Mouse (Mus musculus) kidney, postnatal 36 days (tissue): ENCODE measurements around the gene Rnf13.
"Not testable (repeated sequence)": the region's sequence is repeated elsewhere in the genome, so short reads cannot be mapped to it uniquely, and the experiment has no call there.

Source experiments
- DNase-seq, 2 experiments: peaks; one replicate each; pipeline ENCODE4 v3.0.0; 2021 to 2022; ENCODE audit warnings: mixed read lengths in 2 of 2

The Rnf13 gene

DNA sequence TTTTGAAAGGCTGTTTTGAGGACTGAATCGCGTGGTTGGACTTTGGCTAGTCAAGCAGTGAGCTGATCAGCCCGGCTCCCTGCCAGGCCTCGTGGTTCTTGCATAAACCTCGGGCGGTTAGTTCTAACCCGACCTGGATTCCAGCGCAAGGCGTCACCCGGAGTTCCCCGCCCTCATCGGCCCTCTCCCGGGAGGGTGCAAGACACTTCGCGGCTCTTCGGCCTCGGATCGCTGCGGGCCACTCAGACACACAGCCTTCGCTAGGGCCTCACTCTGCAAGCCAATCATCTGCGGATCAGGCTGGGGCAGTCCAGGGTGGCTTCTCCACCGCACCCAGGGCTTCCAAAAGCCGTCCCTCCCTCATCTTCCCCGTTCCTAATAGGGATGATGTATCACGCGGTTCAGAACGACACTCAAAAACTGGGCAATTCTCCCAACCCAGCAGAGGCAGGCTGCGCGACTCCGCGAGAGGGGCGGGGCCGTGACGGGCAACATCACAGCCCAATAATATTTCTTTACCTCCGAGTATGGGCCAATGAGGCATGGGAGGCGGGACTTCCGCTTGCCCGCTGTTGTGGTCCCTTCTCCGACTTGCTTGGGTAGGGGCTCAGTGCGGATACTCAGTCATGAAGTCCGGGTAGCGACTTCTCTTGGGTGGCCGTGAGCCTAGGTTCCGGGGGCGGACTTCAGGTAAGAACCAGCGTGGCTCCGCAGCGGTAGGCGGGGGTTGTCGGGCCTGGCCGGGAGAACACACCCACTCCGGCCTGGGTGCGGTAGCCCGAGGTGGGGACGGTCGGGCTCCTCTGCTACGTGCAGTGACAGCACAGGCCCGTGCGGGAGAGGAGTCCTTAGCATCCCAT lies at the start of gene Rnf13:
TSS of gene Rnf13 (plus strand) at position 552 of the 860 bp plus-strand sequence.
- DNase-seq: peak; percentile 97 to 98

DNA sequence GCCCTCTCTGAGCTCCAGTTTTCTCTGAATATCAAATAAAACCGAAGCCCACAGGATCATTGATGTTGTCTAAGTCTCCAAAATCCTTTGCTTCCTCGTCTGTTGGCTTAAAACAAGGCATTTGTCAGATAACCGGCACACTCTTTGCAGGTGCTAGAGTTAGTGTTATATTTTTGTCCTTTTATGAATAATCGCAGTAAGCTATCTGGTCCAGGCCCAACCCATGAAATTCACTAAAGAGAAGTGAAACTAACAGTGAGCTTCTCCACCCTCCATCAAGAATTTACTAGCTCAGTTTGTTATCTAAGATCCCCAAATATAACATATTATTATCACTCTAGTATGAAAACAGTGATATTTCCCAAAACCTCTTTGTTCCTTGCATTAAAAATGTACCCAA lies 44.1 kb upstream of the Rnf13 start:
- no peak for DNase-seq

DNA sequence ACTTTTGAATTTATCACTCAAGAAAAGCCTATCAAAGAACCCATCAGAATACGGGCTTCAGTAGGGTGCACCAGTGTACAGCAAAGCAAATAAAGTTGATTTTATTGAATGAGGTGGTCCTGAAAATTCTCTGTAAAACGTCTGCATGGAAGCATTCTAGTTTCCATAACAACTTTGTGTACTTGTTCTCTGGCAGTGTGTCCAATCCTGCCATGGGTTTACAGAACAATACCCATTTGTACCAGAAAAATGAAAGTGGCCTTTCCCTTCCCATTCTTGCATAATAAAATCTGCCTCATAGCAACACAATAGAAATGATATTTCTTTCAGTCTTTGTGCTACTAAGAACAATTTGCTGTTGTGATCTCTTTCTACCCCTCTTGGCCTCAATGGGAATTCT lies 43.1 kb upstream of the Rnf13 start, which contains the start of gene Ankub1:
TSS of gene Ankub1 (minus strand) at position 81 of the 400 bp plus-strand sequence.
- DNase-seq: no peak

DNA sequence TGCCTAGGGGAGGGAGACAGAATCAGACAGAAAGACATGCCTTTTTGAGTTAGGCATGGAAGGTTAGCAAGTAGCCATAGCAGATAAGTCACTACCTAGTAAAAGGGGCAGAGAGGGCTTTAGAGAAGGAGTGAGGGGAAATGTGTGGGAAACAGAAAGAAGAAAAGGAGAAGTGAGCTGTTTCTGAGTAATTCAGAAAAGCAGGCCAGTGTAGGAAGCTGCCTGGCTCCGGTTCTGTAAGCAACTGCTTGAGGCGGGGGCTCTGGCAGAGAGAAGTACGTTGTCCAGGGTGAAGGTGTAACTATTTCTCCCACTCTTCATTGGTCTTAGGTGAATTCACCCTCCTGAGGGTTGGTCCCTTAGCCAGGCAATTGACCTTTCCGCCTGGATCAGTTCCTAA lies 39.6 kb upstream of the Rnf13 start:
- DNase-seq: peak; percentile 13 to 25

DNA sequence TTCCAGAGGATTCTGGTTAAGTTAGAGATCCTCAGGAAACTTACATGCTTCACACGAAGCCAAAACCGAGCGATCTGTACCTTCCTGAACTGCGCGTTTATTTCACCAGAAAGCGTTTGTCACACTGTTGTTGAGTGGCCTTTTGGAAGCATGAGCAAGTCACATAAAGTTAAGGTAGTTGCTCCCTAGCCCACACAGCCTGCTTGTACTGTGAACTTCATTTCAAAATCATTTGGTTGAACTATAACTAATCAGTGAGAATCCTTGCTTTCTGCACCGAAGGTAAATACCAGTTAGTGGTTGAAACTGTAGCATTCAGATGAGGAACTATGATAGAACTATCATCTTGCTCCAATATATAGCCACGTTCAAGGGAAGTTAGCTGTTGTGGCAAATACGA lies 39.1 kb upstream of the Rnf13 start:
- DNase-seq: peak; percentile 8 to 49

DNA sequence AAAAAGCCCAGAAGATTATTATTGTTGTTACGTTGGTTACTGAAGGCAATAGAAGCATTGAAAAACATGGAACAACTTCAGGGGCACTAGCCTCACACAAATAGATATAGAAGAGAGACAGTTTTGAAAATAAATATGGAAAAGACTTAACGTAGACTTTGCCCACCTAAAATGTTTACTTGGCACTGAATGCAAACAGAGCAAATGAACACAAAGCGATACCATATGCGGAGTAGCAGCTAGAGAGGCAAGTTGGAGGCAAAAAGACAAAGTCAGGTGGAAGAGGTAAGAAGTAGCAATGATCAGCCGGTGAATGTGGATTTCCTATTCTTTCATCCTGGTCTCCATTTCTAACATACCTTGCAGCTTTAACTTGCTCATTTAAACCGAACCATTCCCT lies 21.7 kb upstream of the Rnf13 start:
- DNase-seq: no peak

DNA sequence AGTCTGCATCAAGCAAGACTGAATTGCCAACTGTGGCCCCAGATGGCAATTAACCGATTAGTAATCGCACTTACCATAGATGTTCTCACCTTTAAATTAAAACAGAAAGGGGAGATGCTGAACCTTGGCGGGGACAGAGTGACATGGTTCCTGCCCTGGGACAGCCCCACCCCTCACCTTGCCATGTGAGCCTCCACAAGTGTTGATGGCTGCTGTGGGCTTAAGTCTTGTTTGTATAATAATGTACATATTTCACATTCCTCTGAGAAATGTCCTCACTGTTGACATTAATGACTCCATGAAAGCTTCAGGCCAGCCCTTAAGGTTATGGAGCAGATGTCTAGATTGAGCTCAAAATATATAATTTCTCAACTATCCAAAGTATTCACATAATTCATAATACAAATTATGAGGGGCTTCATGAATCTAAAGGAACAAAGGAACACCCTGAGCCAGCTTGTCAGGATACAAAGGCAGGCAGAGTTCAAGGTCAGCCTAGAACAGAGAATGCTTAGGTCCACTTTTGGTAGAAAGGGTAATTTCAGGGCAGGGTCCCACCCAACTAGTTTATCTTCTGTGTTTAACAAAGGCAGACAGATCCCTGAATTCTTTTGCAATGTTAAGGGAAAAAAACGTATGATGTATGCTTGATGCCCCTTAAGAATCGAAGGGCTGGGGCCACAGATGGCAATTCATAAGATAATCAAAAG lies 3.5 kb upstream of the Rnf13 start:
- DNase-seq: no peak

DNA sequence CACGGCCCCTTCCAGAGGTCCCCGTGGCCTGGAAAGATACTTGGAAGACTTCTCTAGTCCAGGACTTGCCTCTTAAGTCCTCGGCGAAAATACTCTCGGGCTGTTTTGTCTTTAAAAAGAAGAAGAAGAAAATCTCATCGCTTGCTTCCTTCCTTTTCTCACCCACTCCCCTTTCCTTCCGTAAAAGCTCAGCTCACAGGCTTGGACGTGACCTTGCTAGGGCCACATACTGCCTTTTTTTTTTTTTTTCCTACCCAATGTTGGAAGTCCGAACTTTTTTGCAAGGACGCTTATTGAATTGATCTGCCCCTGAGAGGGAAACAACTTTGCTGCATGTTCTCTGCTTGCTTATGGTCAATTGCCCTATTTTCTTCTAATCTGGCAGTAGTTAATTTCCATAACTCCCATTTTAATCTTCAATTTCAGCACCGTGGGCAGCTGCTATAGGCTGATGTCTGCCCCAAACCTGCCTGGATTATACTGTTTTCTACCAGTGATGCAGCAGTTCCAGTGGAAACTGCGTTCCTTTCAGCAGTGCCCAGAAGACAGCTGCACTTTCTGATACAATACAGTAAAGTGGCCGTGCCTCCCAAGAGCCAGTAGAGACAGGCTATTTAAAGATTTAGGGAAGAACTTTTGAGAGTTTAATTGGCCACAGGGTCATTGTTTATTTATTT lies 695 bp downstream of the Rnf13 start:
- DNase-seq: no peak

DNA sequence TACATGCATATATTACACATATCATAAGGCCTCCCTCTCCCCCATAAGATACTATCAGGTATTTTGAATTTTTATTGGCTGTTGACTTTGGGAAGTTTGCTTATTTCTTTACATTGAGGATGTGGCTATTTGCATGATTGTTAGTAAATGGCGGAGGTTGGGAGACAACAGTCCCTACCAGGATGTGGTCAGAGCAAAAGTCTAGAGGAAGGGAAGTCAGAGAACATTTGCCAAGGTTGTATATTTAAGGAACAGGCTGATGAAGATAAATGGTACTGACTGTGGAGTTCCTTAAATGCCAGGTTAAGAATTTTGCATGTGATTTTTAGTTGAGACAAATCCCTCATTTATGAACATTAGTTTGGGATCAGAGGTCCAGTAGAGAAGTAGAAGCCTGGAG lies 4.0 kb downstream of the Rnf13 start:
- DNase-seq: no peak

DNA sequence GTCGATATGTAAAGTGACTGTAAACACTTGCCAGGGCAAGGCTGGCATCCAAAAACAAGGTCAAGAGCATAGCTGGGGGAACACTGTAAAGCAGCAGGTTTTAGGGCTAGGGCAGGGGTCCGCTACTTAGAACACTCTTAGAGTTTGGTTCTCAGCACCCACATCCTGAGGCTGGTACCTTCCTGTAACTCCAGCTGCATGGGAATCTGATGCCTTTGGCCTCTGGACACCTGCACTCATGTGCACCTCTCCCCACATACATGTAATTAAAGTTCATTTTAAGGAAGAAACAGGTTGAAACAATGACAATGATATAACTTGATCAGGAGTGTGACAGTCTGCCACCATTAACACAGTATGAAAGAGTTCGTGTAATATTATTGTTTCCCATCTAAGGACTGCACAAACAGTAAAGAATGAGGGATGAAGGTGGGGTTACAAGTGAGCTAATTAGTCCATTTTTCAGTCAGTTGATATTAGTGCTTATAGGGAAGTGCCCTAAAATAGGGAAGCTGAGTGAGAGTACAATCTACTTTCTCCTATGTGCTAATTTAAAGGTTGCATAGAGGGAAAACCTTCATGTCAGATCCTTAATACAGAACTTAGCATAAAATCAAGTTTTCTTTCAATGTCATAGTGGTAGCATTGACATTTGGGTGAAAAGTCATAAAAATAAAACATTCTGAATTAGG lies 12.9 kb downstream of the Rnf13 start:
- no peak for DNase-seq

DNA sequence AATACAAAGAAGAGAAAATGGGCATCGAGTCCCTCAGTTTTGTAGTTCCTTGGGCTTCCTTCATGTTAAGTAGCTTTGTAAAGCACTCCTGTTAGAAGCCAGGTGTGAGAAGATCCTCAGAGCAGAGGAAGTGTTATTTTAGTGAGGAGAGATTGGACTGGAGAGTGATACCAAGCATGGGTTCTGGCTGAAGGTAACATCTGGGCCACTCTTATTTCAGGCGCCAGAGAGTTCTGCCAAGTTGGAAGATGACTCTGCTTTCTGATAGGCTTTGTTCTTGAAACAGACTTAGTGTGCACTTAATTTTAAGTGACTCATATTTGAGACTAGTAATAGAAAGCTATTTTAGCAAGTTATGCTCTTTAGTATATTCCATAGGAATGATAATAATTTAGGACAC lies 41.1 kb downstream of the Rnf13 start:
- DNase-seq: no peak

DNA sequence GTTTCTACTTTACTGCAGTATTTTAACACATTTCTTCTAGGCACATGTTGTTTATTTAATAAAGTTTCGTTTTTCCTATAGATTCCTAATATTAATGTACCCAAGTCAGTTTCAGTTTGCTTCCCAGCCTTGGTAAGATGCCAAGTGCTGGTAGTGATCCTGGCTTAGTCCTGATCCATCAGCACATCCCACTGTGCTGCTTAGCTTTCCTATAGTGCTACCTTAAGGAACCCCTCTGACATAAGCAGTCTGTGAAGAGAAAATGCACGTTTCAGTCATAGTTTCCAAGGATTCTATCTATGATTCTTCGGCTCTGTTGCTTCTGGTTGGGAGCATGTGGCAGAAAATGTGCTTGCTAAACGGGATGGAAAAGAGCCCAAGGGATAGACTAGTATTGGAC lies 52.6 kb downstream of the Rnf13 start:
- no peak for DNase-seq

DNA sequence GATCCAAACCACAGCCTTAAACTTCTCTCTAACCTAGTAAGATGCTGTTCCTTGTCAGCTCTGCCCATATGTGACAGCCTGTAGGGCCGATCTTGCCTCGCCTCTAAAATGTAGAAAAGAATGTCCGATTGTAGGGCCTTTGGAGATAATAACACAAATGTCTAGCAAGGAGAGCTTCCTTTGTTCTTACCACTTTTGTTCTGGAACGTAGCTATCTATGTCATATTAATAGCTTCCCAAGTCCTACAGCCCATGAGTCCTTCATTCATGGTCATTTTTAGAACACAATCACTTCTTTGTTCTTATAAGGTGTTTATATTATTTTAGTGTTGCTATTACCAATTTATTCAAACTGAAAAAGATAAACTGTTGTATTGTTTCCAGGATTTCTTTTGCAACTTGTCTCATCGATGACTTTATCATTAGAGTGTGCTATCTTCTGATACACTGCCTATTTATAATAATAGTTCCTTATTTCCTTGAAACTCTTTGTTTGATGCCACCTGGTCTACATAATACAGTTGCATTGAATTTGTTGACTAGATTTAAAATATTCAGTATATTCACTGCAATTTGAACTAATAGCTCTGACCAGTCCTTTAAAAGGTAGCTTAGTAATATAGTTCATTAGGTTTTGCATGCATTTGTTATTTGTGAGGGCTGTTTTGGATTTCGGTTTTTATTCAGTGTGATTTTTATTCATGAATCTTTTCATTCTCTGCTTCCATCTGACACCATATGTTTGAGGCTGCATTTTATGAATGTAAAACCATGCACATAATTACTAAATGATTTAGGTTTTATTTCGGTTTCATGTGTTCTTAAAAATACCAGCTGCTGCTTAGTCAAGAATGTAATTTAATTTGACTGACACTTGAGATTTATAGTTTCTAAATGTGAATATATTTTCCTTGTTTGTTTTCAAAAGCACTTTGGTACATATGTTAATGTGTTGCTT lies 53.4 kb downstream of the Rnf13 start:
- no peak for DNase-seq

DNA sequence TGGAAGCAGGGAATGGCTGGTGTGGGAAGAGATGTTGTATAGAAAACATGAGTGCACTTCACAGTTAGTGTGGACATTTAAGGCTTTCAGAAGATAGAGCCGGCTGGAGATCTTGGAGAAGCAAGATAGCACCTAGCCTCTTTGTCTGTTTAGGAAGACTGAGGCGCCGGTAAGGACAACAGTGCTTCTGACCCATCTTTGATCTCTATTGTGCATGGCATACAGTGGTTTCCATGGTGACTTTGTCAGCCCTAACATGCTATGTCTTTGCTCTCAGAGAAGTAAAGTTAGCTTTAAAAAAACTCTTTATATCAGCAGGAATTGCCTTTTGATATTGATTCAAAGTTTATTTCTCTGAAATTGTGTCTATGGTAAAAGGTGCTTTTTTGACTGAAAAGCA lies 55.2 kb downstream of the Rnf13 start:
- no peak for DNase-seq

DNA sequence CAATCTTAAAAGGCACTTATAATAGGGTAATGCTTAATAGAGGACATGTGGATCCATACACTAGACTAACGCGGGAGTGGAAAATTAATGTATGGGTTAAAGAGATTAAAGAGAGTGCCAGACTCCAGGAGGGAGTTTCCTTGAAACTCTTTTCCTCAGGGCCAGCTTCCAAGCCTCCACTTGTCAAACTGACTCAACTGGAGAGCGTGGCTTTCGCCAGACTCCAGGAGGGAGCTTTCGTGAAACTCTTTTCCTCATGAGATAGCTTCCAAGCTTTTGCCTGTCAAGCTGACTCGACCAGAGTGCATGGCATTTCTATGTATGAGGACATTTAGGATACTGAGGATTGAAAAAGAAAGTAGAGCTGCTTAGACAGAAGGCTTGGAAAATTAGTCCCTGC lies 59.2 kb downstream of the Rnf13 start:
- DNase-seq: not testable (repeated sequence)

DNA sequence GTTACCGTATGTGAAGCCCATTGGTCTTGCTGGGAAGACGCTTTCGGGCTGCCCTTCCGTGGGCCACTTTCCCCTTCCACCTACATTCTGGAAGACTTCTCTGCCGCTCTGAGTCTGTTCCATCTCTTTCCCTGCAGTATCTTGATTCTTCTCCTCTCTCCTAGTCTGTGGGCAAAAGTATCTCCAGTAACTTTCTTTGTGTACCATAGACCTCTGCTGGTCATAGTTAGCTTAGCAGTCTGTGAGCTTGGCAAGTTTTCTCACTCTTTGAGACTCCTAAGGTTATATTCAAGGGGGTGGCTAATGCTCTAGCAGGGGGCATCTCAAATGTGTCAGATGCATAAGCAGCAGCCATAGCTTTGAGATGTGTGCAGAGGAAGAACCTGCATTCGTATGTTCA lies 79.6 kb downstream of the Rnf13 start:
- DNase-seq: no peak

DNA sequence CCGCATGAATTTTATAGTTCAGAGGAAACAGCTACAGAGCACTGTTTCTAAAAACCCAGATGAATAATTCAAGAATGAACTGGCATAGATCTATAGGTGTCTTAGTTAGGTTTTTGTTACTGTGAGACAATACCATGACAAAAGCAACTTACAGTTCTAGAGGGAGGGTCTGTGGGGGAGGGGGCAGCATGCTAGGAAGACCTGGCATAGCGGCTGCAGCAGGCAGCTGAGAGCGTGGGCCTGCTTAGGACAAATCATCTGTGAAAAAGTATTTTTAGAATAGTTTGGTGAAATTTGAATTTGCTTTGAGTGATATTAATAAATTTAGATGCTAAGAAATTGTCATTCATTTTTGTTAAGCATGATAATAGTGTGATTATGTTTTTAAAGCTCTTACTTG lies 90.0 kb downstream of the Rnf13 start:
- no peak for DNase-seq

DNA sequence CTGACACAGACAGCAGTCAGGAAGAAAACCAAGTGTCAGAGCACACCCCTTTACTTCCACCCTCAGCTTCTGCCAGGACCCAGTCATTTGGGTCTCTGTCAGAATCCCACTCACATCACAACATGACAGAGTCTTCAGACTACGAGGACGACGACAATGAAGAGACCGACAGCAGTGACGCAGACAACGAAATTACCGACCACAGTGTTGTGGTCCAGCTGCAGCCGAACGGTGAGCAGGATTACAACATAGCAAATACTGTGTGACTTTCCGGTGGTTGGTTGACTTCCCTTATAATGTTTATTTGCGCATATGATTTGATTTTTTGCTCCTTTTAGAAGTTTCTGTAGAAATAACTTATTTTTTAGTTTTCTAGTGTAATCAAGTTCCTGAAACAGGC lies 97.7 kb downstream of the Rnf13 start:
- DNase-seq: no peak

DNA sequence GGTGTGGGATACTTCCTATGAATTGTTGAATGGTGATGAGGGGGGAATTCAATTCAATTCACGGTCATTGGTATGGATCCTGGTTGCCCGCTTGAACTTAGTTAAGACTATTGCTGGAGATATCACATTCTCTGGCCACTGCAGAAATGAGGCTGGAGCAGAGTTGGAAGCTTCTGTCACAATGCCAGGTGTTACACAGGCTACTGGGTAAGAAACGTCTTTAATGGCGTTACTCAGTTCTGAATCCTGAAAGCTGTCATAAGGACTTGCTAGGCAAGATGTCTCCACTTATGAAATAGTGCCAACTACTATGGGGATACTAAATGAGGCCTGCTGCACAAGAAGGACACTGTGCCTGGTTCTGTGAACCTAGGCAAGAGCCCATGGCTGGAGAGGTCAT lies 101.0 kb downstream of the Rnf13 start:
- DNase-seq: no peak

DNA sequence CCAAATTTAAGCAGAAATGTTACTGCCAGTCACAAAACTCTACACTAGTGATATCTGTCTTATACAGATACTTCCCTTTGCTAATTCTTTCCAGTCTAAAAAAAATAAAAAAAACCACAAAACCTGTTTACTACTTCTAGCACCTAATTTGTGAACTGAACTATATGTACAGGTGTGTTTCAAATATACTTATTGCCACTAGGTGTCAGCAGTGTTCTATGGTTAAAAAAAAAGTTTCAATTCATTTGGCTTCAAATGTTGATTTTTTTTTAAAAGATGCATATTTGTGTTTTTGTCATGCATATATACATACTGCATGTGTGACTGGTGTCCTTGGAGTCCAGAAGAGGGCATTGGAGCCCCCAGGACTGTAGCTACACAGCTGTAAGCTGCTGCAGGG lies 107.9 kb downstream of the Rnf13 start:
- DNase-seq: peak in 1 of 2 experiments; percentile 24

DNA sequence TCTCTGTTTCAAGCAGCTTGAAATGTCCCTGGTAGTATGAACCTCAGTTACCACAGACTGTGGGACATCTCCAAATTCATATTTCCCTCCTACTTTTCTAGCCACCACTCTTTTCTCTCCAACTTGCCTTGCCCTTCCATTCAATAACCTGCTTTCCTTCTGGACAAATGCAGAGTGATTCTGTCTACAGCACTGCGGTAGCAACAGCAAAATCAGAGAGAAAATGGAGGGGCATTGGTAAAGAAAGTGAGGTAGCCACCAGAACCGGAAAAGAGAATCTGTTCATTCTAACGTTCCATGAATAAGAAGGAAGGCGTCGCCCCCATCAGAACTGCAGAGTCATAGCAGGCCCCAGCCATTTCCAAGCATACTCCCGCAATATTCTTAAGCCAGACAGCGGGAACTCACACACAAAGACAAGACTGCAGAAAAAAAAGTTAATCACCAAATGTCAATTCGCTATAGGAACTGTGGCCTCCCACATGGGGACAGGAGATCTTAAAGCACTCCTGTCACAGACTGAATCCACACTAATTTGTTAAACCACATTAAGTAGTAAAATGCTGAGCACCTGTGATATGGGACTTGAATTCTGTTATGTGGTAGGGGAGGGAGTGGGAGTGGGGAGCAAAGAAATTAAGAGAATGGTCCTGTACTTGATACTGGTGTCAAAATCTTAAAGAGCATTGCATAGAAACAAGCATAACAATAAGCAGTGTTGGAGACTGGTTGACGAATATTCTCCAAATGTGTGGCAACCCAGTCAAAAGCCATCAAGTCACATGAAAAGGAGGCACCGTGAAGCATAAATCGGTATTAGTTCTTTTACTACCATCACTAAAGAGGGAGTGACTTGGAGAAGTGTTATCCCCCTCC lies 110.2 kb downstream of the Rnf13 start:
- DNase-seq: peak; percentile 11 to 23
